Mouse (Mus musculus) heart, postnatal 10 days (tissue): ENCODE measurements around the gene Hist1h2ad. TPM values are rescaled to one million over a fixed set of nuclear protein-coding genes. Genes with fewer than 3 reads are reported as not detected.

Source experiments
- DNase-seq, 2 experiments: peaks; one replicate each; pipeline ENCODE4 v3.0.0; 2021
- intact Hi-C: fragments of 180-260 bp; cut with DNase I; formaldehyde crosslinking; loops from one replicate; pipeline ENCODE4 v1.15.1; 2025
- microRNA-seq, 2 experiments: library from miRNA; unstranded; fragments of <30 nt; microRNA quantifications; one replicate each; pipeline ENCODE4 v1.2.0; 2022
- total RNA-seq, 2 experiments: library from RNA; stranded (reverse); gene quantifications; 2 replicates each; pipeline ENCODE4 v1.2.3; 2021

Hist1h2ad gene
- total RNA-seq, 2 experiments from 2014 or later = 32.3 to 37.7 TPM

DNA sequence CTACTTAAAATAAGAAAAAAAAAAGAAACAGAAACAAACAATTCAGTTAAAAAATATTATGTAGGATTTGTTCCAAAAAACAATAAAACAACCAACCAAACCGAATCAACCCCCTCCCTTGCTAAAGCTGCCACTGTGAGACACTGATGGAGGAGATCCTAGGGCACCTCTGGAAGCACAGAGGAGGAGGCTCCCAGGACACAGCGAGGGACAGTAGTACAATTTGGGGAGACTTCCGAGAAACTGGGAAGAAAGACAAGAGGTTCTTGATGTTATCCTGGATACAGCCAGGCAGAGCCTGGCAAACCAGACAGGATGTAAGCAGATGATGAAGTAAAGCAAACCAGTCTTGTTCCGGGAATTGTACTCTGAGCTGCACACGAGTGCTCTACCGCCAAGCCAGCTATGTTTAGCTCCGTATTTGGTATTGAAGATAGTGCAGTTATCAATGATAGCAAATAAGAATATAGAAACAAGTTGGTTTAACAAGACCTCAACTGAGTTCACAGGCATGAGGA is 29.1 kb downstream of the Hist1h2ad start:
- intact Hi-C loops = no loop called here
- DNase-seq = no peak

DNA sequence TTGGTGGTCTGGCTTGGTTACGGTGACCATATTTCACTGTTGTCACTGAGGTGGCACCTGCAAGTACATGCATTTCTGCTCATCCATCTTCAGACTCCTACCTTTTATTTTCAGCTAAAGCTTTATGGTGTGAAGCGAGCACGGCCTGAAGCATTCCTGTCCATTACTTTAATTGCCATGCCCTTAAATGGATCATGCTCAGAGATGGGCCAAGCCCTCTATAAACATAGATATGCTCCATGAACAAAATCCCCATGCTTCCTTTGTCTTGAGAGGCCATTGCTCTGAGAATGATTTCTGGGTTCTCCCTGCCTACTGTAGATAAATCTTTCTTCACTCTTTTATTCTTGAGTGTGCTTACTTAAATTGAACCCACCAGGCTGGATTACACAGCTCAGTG is 30.3 kb downstream of the Hist1h2ad start:
- DNase-seq = no peak
- intact Hi-C loops = no loop called here

- intact Hi-C loops = no loop called here
- DNase-seq = no peak
These were observed 30.9 kb downstream of the Hist1h2ad start for GRCm38 (mm10) chr13:23605052-23605451.

GRCm38 (mm10) chr13:23609209-23609608 is 35.0 kb downstream of the Hist1h2ad start:
- no peak for DNase-seq
- intact Hi-C loops = no loop called here

DNA sequence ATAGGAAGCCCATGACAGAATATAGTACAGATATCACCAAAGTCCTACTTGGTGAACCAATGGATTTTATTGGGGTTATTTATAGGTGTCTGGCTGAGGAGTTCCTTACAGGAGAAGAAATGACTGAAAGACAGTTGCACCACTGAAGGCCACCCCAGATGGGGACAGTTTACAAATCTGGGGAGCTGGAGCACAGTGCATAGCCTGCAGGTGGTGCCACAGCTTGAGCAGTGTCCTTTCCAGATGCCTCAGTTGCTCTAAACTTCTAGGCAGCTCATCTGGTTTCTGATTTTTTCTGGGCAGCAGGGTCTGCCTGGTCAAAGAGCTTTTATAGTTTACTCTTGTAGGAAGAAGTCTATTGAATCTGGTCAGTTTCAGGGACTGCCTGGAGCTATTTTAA is 35.7 kb downstream of the Hist1h2ad start:
- no peak for DNase-seq
- intact Hi-C loops = no loop called here

DNA sequence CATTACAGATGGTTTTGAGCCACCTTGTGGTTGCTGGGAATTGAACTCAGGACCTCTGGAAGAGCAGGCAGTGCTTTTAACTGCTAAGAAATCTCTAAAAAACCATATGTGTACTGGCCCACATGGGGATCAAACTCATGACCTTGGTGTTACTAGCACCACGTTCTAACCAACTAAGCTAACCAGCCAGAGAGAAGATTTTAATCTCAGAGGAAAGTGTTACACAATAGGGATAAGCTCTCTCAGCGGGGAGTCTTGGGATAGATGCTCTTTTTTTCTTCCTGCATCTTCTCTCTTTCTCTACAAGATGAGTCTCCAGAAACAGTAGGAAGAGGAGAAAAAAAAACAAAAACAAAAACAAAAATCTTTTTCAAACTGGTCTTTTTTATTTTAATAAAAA is 36.2 kb downstream of the Hist1h2ad start:
- intact Hi-C loops = no loop called here
- no peak for DNase-seq

DNA sequence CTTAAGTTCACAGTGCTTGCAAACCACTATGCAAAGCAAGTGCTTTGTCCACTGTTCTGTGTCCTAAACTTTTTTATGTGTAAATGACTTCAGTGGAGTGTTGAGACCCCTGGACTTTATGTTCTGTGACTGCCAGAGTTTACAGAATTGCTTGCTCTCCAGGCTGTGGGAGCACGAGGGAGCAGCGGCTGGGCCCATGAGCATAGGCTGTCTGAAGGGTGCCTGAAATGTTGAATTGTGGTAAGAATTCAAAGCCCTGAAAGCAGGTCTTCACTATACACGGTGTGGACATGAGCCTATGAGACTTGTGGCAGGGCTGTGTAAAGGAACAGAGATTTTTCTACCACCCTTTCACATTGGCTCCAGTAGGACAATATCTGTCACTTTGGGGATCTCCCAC is 37.5 kb downstream of the Hist1h2ad start:
- intact Hi-C loops = no loop called here
- no peak for DNase-seq

- intact Hi-C loops = loop anchor here (5.0 kb wide), 2 partner anchors 33 to 117 kb away; partner anchors contain the start of gene Hist1h1c
- DNase-seq = peak in 1 of 2 experiments; percentile 16
These were observed 46.0 kb downstream of the Hist1h2ad start for GRCm38 (mm10) chr13:23620056-23620732.

DNA sequence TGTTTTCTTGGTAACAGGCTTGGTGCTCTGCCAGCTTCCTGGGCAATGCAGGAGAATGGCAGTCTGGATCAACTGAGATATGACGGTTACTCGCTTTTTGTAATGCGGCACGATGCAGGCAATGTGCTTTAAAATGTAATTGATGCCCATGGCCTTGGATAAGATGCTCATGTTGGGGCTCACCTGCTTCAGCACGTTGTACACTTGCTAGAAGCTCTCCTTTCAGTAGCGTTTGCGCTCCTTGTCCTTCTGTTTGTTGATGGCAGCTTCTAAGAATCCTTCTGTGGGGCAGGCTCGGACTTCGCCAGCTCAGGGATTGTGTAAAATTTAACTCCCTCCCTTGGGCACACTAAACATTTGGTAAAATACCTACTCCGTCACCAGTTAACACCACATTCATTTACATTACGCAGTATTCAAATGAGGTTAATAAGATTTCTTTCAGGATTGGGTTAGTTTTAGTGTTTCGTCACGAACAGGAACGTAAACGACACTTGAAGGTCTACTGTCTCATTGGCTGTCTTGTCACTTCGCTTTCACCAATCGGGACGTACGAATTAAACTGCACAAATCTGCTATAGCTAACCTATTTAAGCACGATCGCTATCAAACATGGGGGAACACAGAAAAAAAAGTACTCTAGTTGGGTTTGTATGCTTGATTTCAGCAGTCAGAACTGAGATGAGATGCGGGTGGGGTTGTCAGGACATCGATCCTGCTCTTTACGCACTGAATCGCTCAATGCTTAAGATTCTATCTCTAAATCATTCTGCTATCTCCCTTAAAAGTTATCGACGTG is 46.8 kb downstream of the Hist1h2ad start, which contains the start of gene Hist1h2be:
Gene Hist1h2be, minus strand, starts transcription at position 392 of the 799 bp plus-strand sequence.
- intact Hi-C loops = loop anchor here (1.0 to 5.0 kb wide), 3 partner anchors 34 to 116 kb away; partner anchors contain the start of genes Hist1h1c, Hist1h2ad and Hist1h2bf
- peak; percentile 80 to 85 for DNase-seq

DNA sequence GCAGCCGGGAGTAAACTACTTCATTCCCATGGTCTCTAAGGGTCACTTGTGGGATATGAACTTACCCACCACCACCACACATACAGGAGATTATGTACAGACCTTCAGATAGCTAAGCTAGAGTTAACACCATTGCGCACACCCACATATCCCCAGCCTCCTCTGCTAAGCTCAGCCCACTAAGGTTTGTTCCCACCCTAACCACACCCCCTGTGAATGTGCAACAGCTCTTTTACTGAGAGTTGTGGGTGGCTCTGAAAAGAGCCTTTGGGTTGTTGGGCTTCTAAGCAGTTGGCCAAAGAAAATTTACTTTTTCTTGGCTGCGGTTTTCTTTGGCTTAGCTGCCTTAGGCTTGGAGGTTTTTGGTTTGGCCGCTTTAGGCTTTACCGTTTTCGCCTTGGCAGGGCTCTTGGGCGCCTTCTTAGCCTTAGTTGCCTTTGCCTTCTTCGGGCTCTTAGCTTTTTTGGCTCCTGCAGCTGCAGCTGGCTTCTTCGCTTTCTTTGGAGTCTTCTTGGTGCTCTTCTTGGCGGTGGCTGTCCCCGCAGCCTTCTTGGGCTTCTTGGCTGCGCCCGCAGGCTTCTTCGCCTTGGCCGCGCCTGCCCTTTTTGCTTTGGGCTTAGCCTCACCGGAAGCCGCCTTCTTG is 47.5 kb downstream of the Hist1h2ad start:
- DNase-seq = peak in 1 of 2 experiments; percentile 78
- intact Hi-C loops = loop anchor here (1.0 to 5.0 kb wide), 5 partner anchors 34 to 116 kb away; partner anchors contain the start of genes Hist1h1c, Hist1h2ad, Hist1h2bc and Hist1h2bf

DNA sequence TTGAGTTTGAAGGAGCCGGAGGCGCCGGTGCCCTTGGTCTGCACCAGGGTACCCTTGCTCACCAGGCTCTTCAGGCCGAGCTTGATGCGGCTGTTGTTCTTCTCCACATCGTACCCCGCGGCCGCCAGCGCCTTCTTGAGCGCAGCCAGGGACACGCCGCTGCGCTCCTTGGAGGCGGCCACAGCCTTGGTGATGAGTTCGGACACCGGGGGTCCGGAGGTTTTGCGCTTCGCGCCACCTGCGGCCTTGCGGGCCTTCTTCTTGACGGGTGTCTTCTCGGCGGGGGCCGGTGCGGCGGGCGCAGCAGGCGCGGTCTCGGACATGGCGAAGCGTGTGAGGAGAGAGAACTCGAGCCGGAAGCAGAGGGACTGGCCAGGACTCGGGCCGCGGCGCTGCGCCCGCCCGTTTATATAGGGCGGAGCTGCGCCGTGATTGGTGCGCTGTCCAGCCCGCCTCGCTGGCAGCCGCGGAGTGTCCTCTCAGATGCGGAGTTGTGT is 48.0 kb downstream of the Hist1h2ad start, which contains the start of gene Hist1h1e:
Gene Hist1h1e, minus strand, starts transcription at position 384 of the 497 bp plus-strand sequence.
- DNase-seq = peak; percentile 94 to 95
- intact Hi-C loops = loop anchor here (1.0 to 5.0 kb wide), 4 partner anchors 35 to 115 kb away; partner anchors contain the start of genes Hist1h1c, Hist1h2bc and Hist1h4c

- peak; percentile 17 to 43 for DNase-seq
- intact Hi-C loops = loop anchor here (1.0 to 5.0 kb wide), 4 partner anchors 36 to 114 kb away; partner anchors contain the start of genes Hist1h1c, Hist1h2bc and Hist1h4c
These were observed 48.8 kb downstream of the Hist1h2ad start for GRCm38 (mm10) chr13:23622861-23623450.

Small RNA genes lying within 50 kb of the gene (microRNA-seq; reads per million reads assigned to microRNA genes)
- gene Gm44297 (0.24 to 0.35 reads per million in 2 experiments), gene Gm44359 (0 reads per million in 2 experiments), gene Gm44394 (0 reads per million in 2 experiments)

Other genes starting within 250 kb of the Hist1h2ad start
- 10 to 100 TPM; 18.9 to 21.7 TPM for gene Zfp322a, start 205.2 kb upstream of the Hist1h2ad start, total RNA-seq
- 1 to 10 TPM; 5.3 to 5.6 TPM for gene Abt1, start 150.5 kb upstream of the Hist1h2ad start, total RNA-seq
- gene Btn1a1, start 108.5 kb upstream of the Hist1h2ad start, total RNA-seq = not detected
- gene Btn2a2, start 85.5 kb upstream of the Hist1h2ad start, total RNA-seq = not detected
- gene Hist1h4h, start 43.3 kb upstream of the Hist1h2ad start, total RNA-seq = 100 to 1,000 TPM; 743 to 812 TPM
- 100 to 1,000 TPM; 171 to 245 TPM for gene Hist1h2af, start 40.5 kb upstream of the Hist1h2ad start, total RNA-seq
- 10 to 100 TPM; 45.9 to 66.2 TPM for gene Hist1h3g, start 39.0 kb upstream of the Hist1h2ad start, total RNA-seq
- 10 to 100 TPM in 1 of 2 experiments, 1 to 10 TPM in 1; 9.2 to 11.2 TPM for gene Hist1h2bh, start 31.0 kb upstream of the Hist1h2ad start, total RNA-seq
- 10 to 100 TPM; 52.6 to 63.4 TPM for gene Hist1h3f, start 30.3 kb upstream of the Hist1h2ad start, total RNA-seq
- 100 to 1,000 TPM; 308 to 354 TPM for gene Hist1h4f, start 22.7 kb upstream of the Hist1h2ad start, total RNA-seq
- 10 to 100 TPM; 16.9 to 20.1 TPM for gene Hist1h1d, start 21.1 kb upstream of the Hist1h2ad start, total RNA-seq
- 100 to 1,000 TPM; 125 to 161 TPM for gene Hist1h3e, start 12.0 kb upstream of the Hist1h2ad start, total RNA-seq
- gene Hist1h2ae, start 3.2 kb upstream of the Hist1h2ad start, total RNA-seq = 10 to 100 TPM; 38.7 to 42.6 TPM
- 100 to 1,000 TPM; 285 to 300 TPM for gene Hist1h2bg, start 3.0 kb upstream of the Hist1h2ad start, total RNA-seq
- gene Hist1h2bf, start 185 bp upstream of the Hist1h2ad start, total RNA-seq = 100 to 1,000 TPM; 116 to 129 TPM
- gene Hist1h3d, start 1.4 kb downstream of the Hist1h2ad start, total RNA-seq = 10 to 100 TPM; 26.2 to 30.6 TPM
- 100 to 1,000 TPM; 167 to 189 TPM for gene Hist1h4d, start 7.2 kb downstream of the Hist1h2ad start, total RNA-seq
- gene Hist1h2be, start 46.7 kb downstream of the Hist1h2ad start, total RNA-seq = 10 to 100 TPM; 18.8 to 19.8 TPM
- 100 to 1,000 TPM; 138 to 168 TPM for gene Hist1h1e, start 48.2 kb downstream of the Hist1h2ad start, total RNA-seq
- gene Hist1h2ac, start 109.6 kb downstream of the Hist1h2ad start, total RNA-seq = 1 to 10 TPM; 5.1 to 6.2 TPM
- gene Hist1h2bc, start 109.8 kb downstream of the Hist1h2ad start, total RNA-seq = 10 to 100 TPM; 50.8 to 51.3 TPM
- under 1 TPM; 0.29 to 0.67 TPM for gene Hist1h1t, start 121.4 kb downstream of the Hist1h2ad start, total RNA-seq
- gene Hist1h4c, start 124.1 kb downstream of the Hist1h2ad start, total RNA-seq = 100 to 1,000 TPM; 105 to 116 TPM
- 10 to 100 TPM; 26.7 to 32.4 TPM for gene Hfe, start 136.5 kb downstream of the Hist1h2ad start, total RNA-seq
- gene Hist1h1c, start 164.4 kb downstream of the Hist1h2ad start, total RNA-seq = 100 to 1,000 TPM; 299 to 383 TPM
- gene Hist1h3c, start 171.2 kb downstream of the Hist1h2ad start, total RNA-seq = 100 to 1,000 TPM in 1 of 2 experiments, 10 to 100 TPM in 1; 84.0 to 101 TPM
- gene Hist1h2bb, start 172.4 kb downstream of the Hist1h2ad start, total RNA-seq = 100 to 1,000 TPM; 105 to 106 TPM
- 100 to 1,000 TPM; 166 to 169 TPM for gene Hist1h2ab, start 176.7 kb downstream of the Hist1h2ad start, total RNA-seq
- 100 to 1,000 TPM; 221 to 266 TPM for gene Hist1h3b, start 177.9 kb downstream of the Hist1h2ad start, total RNA-seq
- 100 to 1,000 TPM; 130 to 151 TPM for gene Hist1h4b, start 182.6 kb downstream of the Hist1h2ad start, total RNA-seq
- gene Hist1h4a, start 186.8 kb downstream of the Hist1h2ad start, total RNA-seq = 100 to 1,000 TPM; 162 to 177 TPM
- 100 to 1,000 TPM; 160 to 202 TPM for gene Hist1h3a, start 188.0 kb downstream of the Hist1h2ad start, total RNA-seq
- 100 to 1,000 TPM; 109 to 127 TPM for gene Hist1h1a, start 189.3 kb downstream of the Hist1h2ad start, total RNA-seq
- not detected for gene Trim38, start 195.5 kb downstream of the Hist1h2ad start, total RNA-seq
- gene Slc17a2, start 232.6 kb downstream of the Hist1h2ad start, total RNA-seq = not detected